8 mouse cellular contexts compared by ENCODE assay signal in genomic region chr7:144914296-144914947, GRCm38 (mm10). TPM values are rescaled to one million over a fixed set of nuclear protein-coding genes. Genes with fewer than 3 reads are reported as not detected.
DNase-seq lines count a peak whose midpoint lies in the region; ATAC-seq and TF ChIP-seq lines count a peak whose summit lies in the region.

No protein-coding gene starts in this region.

- WGBS in lung, adult 2 months, result 6% methylated on average over 17 of the region's 17 CpGs
- WGBS in midbrain, embryonic 14.5 days, result 5% methylated on average over 17 of the region's 17 CpGs

- peak overlapping the region; percentile 71 for H3K27ac ChIP-seq in bone marrow macrophage, adult 2 months (ENCODE audit: insufficient read depth, low read depth, low read length)
- H3K27ac ChIP-seq in midbrain, embryonic 14.5 days (replicated peaks; ENCODE audit: low read depth, low read length), result peak overlapping the region; percentile 88

- peak; percentile 14 for DNase-seq in lung, adult 2 months
- DNase-seq in lung, postnatal 10 days, result no peak
- peak; percentile 85 to 93 for DNase-seq in frontal cortex, postnatal 36 days (ENCODE audit: low spot score in 2 of 2)
- peak; percentile 64 to 71 for DNase-seq in left cerebral cortex, adult 8-10 months (ENCODE audit: low spot score in 2 of 2)
- DNase-seq in midbrain, embryonic 14.5 days, result peak; percentile 66
- no peak for DNase-seq in adrenal gland, postnatal 10 days
- DNase-seq in spleen, postnatal 4 days (ENCODE audit: low spot score in 2 of 2), result no peak

- TF ChIP-seq CTCF in lung, adult 2 months (IDR thresholded peaks at IDR 0.05; ENCODE audit: insufficient read depth, low read length), result 0 out of 2 replicates have a peak, but pooled peaks have one; percentile 7
- no peak for TF ChIP-seq CTCF in bone marrow macrophage, adult 2 months (IDR thresholded peaks at IDR 0.05; ENCODE audit: low read depth, low read length)

- H3K27me3 ChIP-seq in midbrain, embryonic 14.5 days (ENCODE audit: control insufficient read depth, insufficient read depth, low read length), result no peaks in the 10 kb centered on the region

- ATAC-seq in midbrain, embryonic 14.5 days (ENCODE audit: low FRiP score, low TSS enrichment), result peak; percentile 91

- H3K9me3 ChIP-seq in midbrain, embryonic 14.5 days (ENCODE audit: control insufficient read depth, low read length), result no peaks in the 10 kb centered on the region

- H3K36me3 ChIP-seq in midbrain, embryonic 14.5 days (ENCODE audit: control insufficient read depth, insufficient read depth, low read length), result peaks cover 25% of the 10 kb centered on the region

- no peak for TF ChIP-seq POLR2A in lung, adult 2 months (IDR thresholded peaks at IDR 0.05; ENCODE audit: borderline replicate concordance, extremely low read depth, low read depth, low read length)
- 0 out of 2 replicates have a peak, but pooled peaks have one; percentile 9 for TF ChIP-seq POLR2A in bone marrow macrophage, adult 2 months (IDR thresholded peaks at IDR 0.05; ENCODE audit: borderline replicate concordance, low read depth, low read length)

- H3K9ac ChIP-seq in midbrain, embryonic 14.5 days (replicated peaks; ENCODE audit: low read length), result peak overlapping the region; percentile 80

- H3K4me1 ChIP-seq in lung, adult 2 months (ENCODE audit: control insufficient read depth, insufficient read depth, low read length), result 0 out of 2 replicates have a peak, but pooled peaks cover 3% of the 10 kb centered on the region
- peaks cover 9% of the 10 kb centered on the region for H3K4me1 ChIP-seq in bone marrow macrophage, adult 2 months (ENCODE audit: control insufficient read depth, insufficient read depth, low read length)
- H3K4me1 ChIP-seq in midbrain, embryonic 14.5 days (ENCODE audit: control insufficient read depth, insufficient read depth, low read length), result peaks cover 8% of the 10 kb centered on the region

- H3K4me3 ChIP-seq in lung, adult 2 months (replicated peaks; ENCODE audit: extremely low read depth, low read depth, low read length), result peak overlapping the region; percentile 98
- H3K4me3 ChIP-seq in bone marrow macrophage, adult 2 months (ENCODE audit: insufficient read depth, low read length), result peak overlapping the region; percentile 89
- H3K4me3 ChIP-seq in midbrain, embryonic 14.5 days (replicated peaks; ENCODE audit: low read depth, low read length), result peak overlapping the region; percentile 70

- H3K4me2 ChIP-seq in midbrain, embryonic 14.5 days (ENCODE audit: low read length), result peak overlapping the region; percentile 90

RNA-seq across cellular contexts. Expression of gene LTO1, which starts 0.5 kb away (rescaled TPM):
- 13.5 and 17.7 TPM in 2 replicates for polyA plus RNA-seq in lung, adult 2 months (2012; rRNA removed)
- 21.5 and 30.3 TPM in 2 replicates for polyA plus RNA-seq in bone marrow macrophage, adult 2 months (2012; ENCODE audit: insufficient read depth, insufficient read length, missing spikeins)
- 10 to 100 TPM; 23.4 to 30.7 (median 24.9) TPM for total RNA-seq in left cerebral cortex, adult 8-10 months (2022)
- polyA plus RNA-seq in midbrain, embryonic 14.5 days (2014; fragmentation: Nextera tagmentation; extraction: Ambion mirVana), result 25.4 and 34.8 TPM in 2 replicates
- 10 to 100 TPM; 25.6 to 26.2 TPM for total RNA-seq in adrenal gland, postnatal 10 days (2021)

RNA-seq across cellular contexts. Expression of gene Fgf15, which starts 18.1 kb away (rescaled TPM):
- not detected in 2 replicates for polyA plus RNA-seq in lung, adult 2 months (2012; rRNA removed)
- not detected in 2 replicates for polyA plus RNA-seq in bone marrow macrophage, adult 2 months (2012; ENCODE audit: insufficient read depth, insufficient read length, missing spikeins)
- not detected for total RNA-seq in left cerebral cortex, adult 8-10 months (2022)
- polyA plus RNA-seq in midbrain, embryonic 14.5 days (2014; fragmentation: Nextera tagmentation; extraction: Ambion mirVana), result 44.5 and 62.6 TPM in 2 replicates
- not detected for total RNA-seq in adrenal gland, postnatal 10 days (2021)

RNA-seq across cellular contexts. Expression of gene Ccnd1, which starts 25.3 kb away (rescaled TPM):
- polyA plus RNA-seq in lung, adult 2 months (2012; rRNA removed), result 106 and 138 TPM in 2 replicates
- polyA plus RNA-seq in bone marrow macrophage, adult 2 months (2012; ENCODE audit: insufficient read depth, insufficient read length, missing spikeins), result 31.4 and 31.9 TPM in 2 replicates
- total RNA-seq in left cerebral cortex, adult 8-10 months (2022), result 10 to 100 TPM; 38.1 to 47.4 (median 43.6) TPM
- 40.1 and 76.3 TPM in 2 replicates for polyA plus RNA-seq in midbrain, embryonic 14.5 days (2014; fragmentation: Nextera tagmentation; extraction: Ambion mirVana)
- total RNA-seq in adrenal gland, postnatal 10 days (2021), result 10 to 100 TPM; 72.7 to 80.8 TPM

Comparison
In these comparisons a context has a peak if more than half of its experiments do, and no peak if none do; other contexts are left out.
1. DNase-seq: peak in lung, adult 2 months (single experiment), frontal cortex, postnatal 36 days (2 of 2), left cerebral cortex, adult 8-10 months (2 of 2) and midbrain, embryonic 14.5 days (single experiment); none in lung, postnatal 10 days (single experiment), adrenal gland, postnatal 10 days (single experiment) and spleen, postnatal 4 days (0 of 2).
2. RNA of gene Fgf15, which starts 18.1 kb away (polyA plus RNA-seq): 44.5 to 62.6 TPM in midbrain, embryonic 14.5 days; not detected in lung, adult 2 months and not detected in bone marrow macrophage, adult 2 months; every median in the first group is over 10 times any median in the second.
3. Peak in every context shown above with its lines, with median percentiles within 50 percentile points of each other: H3K4me3 ChIP-seq.